Mouse (Mus musculus) midbrain, embryonic 14.5 days (tissue): ENCODE results near the gene Mtss1l. TPM values are rescaled to one million over a fixed set of nuclear protein-coding genes. Genes with fewer than 3 reads are reported as not detected.

Experiments
- ATAC-seq: fragments of 200-750 bp; cut with Nextera tagmentation; 2 replicates; pipeline ENCODE4 v1.8.0; 2017; ENCODE audit warnings: moderate number of reproducible peaks, moderate library complexity; ENCODE audit not compliant: low FRiP score, low TSS enrichment
- DNase-seq: peaks from one replicate; pipeline ENCODE4 v3.0.0-alpha.2; 2015
- H3K27ac ChIP-seq: fragments of 300-500 bp; sonication (generic); replicated peaks from 2 replicates; pipeline ENCODE4 v1.5.1; 2014; ENCODE audit warnings: mild to moderate bottlenecking, low read depth, low read length, moderate library complexity
- H3K27me3 ChIP-seq: fragments of 300-500 bp; sonication (generic); 2 replicates; pipeline ENCODE4 v1.6.1; 2014; ENCODE audit warnings: low read length, control low read depth, mixed read lengths; ENCODE audit not compliant: control insufficient read depth, insufficient read depth
- H3K36me3 ChIP-seq: fragments of 300-500 bp; sonication (generic); 2 replicates; pipeline ENCODE4 v1.6.1; 2014; ENCODE audit warnings: low read length, control low read depth; ENCODE audit not compliant: control insufficient read depth, insufficient read depth
- H3K4me1 ChIP-seq: fragments of 300-500 bp; sonication (generic); 2 replicates; pipeline ENCODE4 v1.6.1; 2014; ENCODE audit warnings: mild to moderate bottlenecking, antibody characterized with exemption, low read length, control low read depth; ENCODE audit not compliant: control insufficient read depth, insufficient read depth
- H3K4me2 ChIP-seq: fragments of 300-500 bp; sonication (generic); 2 replicates; pipeline ENCODE4 v1.6.1; 2014; ENCODE audit warnings: mild to moderate bottlenecking, low read length, moderate library complexity
- H3K4me3 ChIP-seq: fragments of 300-500 bp; sonication (generic); replicated peaks from 2 replicates; pipeline ENCODE4 v1.5.1; 2014; ENCODE audit warnings: low read depth, low read length
- H3K9ac ChIP-seq: fragments of 300-500 bp; sonication (generic); replicated peaks from 2 replicates; pipeline ENCODE4 v1.6.1; 2014; ENCODE audit warnings: mild to moderate bottlenecking, low read length, moderate library complexity
- H3K9me3 ChIP-seq: fragments of 300-500 bp; sonication (generic); 2 replicates; pipeline ENCODE4 v1.6.1; 2016; ENCODE audit warnings: low read length, control low read depth, mixed read lengths; ENCODE audit not compliant: control insufficient read depth
- WGBS: fragments of 180-500 bp; shearing (Covaris S2); extraction: QIAGEN DNeasy Blood & Tissue Kit; methylation state at CpG from one replicate; pipeline ENCODE4 v1.1.7; 2014; 5-methylcytosine and 5-hydroxymethylcytosine counted together
- polyA plus RNA-seq: library from polyadenylated mRNA; unstranded; fragments of >200 nt; fragmentation: Nextera tagmentation; extraction: Ambion mirVana; gene quantifications from 2 replicates; pipeline ENCODE4 v1.2.1, GENCODE M21; 2014

The Mtss1l gene
- polyA plus RNA-seq = 27.5 and 31.4 TPM in 2 replicates

GRCm38 (mm10) chr8:110720685-110721598, at the start of gene Mtss1l:
Mtss1l (plus strand) TSS chr8:110721476.
- Histone ChIP-seq H3K4me1 (peaks cover 50% of the 10 kb centered on the region), H3K9ac (peak within 1 kb of the TSS; percentile 96), H3K4me2 (peak within 1 kb of the TSS; percentile 92), H3K36me3 (peaks cover 3% of the 10 kb centered on the region; the same call in 1 of the 2 replicates), H3K27ac (peak within 1 kb of the TSS; percentile 95), H3K9me3 (no peaks in the 10 kb centered on the region), H3K27me3 (no peaks in the 10 kb centered on the region), H3K4me3 (peak within 1 kb of the TSS; percentile 66)
- DNase-seq (peak; percentile 93), ATAC-seq (peak; percentile 77)
- 3% methylated on average over 75 of the region's 75 CpGs for WGBS

GRCm38 (mm10) chr8:110672133-110672532, 49.1 kb upstream of the Mtss1l start:
- Histone ChIP-seq H3K27ac (no peak overlapping the region), H3K4me2 (no peak overlapping the region), H3K27me3 (no peaks in the 10 kb centered on the region), H3K4me1 (no peaks in the 10 kb centered on the region), H3K9ac (no peak overlapping the region), H3K36me3 (peaks cover 30% of the 10 kb centered on the region), H3K4me3 (no peak overlapping the region), H3K9me3 (no peaks in the 10 kb centered on the region)
- WGBS = 97% methylated on average over 2 of the region's 2 CpGs
- no peak for DNase-seq
- ATAC-seq = no peak

- no peaks in the 10 kb centered on the region for H3K4me1 ChIP-seq
- no peaks in the 10 kb centered on the region for H3K9me3 ChIP-seq
- ATAC-seq = no peak
- H3K4me2 ChIP-seq = no peak overlapping the region
- H3K27me3 ChIP-seq = no peaks in the 10 kb centered on the region
- H3K9ac ChIP-seq = no peak overlapping the region
- peaks cover 37% of the 10 kb centered on the region for H3K36me3 ChIP-seq
- no peak overlapping the region for H3K4me3 ChIP-seq
- 89% methylated on average over 2 of the region's 2 CpGs for WGBS
- no peak for DNase-seq
- no peak overlapping the region for H3K27ac ChIP-seq
Measured at GRCm38 (mm10) chr8:110673168-110673567, 48.1 kb upstream of the Mtss1l start.

GRCm38 (mm10) chr8:110674589-110674988, 46.7 kb upstream of the Mtss1l start:
- no peak for ATAC-seq
- Histone ChIP-seq H3K4me2 (no peak overlapping the region), H3K9me3 (no peaks in the 10 kb centered on the region), H3K4me3 (no peak overlapping the region), H3K9ac (no peak overlapping the region), H3K27me3 (no peaks in the 10 kb centered on the region), H3K4me1 (no peaks in the 10 kb centered on the region), H3K36me3 (peaks cover 45% of the 10 kb centered on the region), H3K27ac (no peak overlapping the region)
- 97% methylated on average over 1 of the region's 1 CpGs for WGBS
- DNase-seq = no peak

- no peak overlapping the region for H3K27ac ChIP-seq
- H3K4me1 ChIP-seq = no peaks in the 10 kb centered on the region
- H3K4me2 ChIP-seq = no peak overlapping the region
- 93% methylated on average over 5 of the region's 5 CpGs for WGBS
- DNase-seq (no peak), ATAC-seq (no peak)
- H3K9me3 ChIP-seq = no peaks in the 10 kb centered on the region
- no peak overlapping the region for H3K9ac ChIP-seq
- H3K36me3 ChIP-seq = peaks cover 39% of the 10 kb centered on the region
- H3K4me3 ChIP-seq = no peak overlapping the region
- no peaks in the 10 kb centered on the region for H3K27me3 ChIP-seq
Measured at GRCm38 (mm10) chr8:110676702-110677101, 44.6 kb upstream of the Mtss1l start.

- no peak for DNase-seq
- Histone ChIP-seq H3K4me1 (no peaks in the 10 kb centered on the region), H3K36me3 (peaks cover 36% of the 10 kb centered on the region), H3K4me2 (no peak overlapping the region), H3K9me3 (no peaks in the 10 kb centered on the region), H3K4me3 (no peak overlapping the region), H3K9ac (no peak overlapping the region), H3K27me3 (no peaks in the 10 kb centered on the region), H3K27ac (no peak overlapping the region)
- no peak for ATAC-seq
- 96% methylated on average over 5 of the region's 5 CpGs for WGBS
Measured at GRCm38 (mm10) chr8:110677174-110677660, 44.1 kb upstream of the Mtss1l start.

GRCm38 (mm10) chr8:110678989-110679388, 42.3 kb upstream of the Mtss1l start:
- Histone ChIP-seq H3K4me1 (no peaks in the 10 kb centered on the region), H3K4me3 (no peak overlapping the region)
- WGBS = 76% methylated on average over 3 of the region's 3 CpGs

GRCm38 (mm10) chr8:110687726-110688125, 33.5 kb upstream of the Mtss1l start:
- ATAC-seq (no peak), DNase-seq (no peak)
- Histone ChIP-seq H3K27me3 (no peaks in the 10 kb centered on the region), H3K27ac (no peak overlapping the region), H3K4me3 (no peak overlapping the region), H3K36me3 (peaks cover 70% of the 10 kb centered on the region), H3K9ac (no peak overlapping the region), H3K4me2 (no peak overlapping the region), H3K9me3 (no peaks in the 10 kb centered on the region), H3K4me1 (no peaks in the 10 kb centered on the region)
- WGBS = 95% methylated on average over 5 of the region's 5 CpGs

More at GRCm38 (mm10) chr8:110678989-110679388, 42.3 kb upstream of the Mtss1l start:
- H3K4me2 ChIP-seq = no peak overlapping the region
- H3K9me3 ChIP-seq = no peaks in the 10 kb centered on the region
- H3K27me3 ChIP-seq = no peaks in the 10 kb centered on the region
- no peak overlapping the region for H3K9ac ChIP-seq
- peaks cover 43% of the 10 kb centered on the region for H3K36me3 ChIP-seq
- no peak overlapping the region for H3K27ac ChIP-seq
- DNase-seq (no peak), ATAC-seq (no peak)
